Mouse (Mus musculus): ENCODE data around the gene Ccr1l1. TPM values are rescaled to one million over a fixed set of nuclear protein-coding genes. Genes with fewer than 3 reads are reported as not detected.

Ccr1l1 gene
- polyA plus RNA-seq, 1 experiment from 2014 or later: not detected

- H3K4me3 ChIP-seq: no peak overlapping the region
- H3K4me1 ChIP-seq: no peaks in the 10 kb centered on the region
- 94% methylated on average over 1 of the region's 1 CpGs for WGBS
- ATAC-seq (ENCODE audit: low FRiP score, low read depth): no peak
- H3K27me3 ChIP-seq: no peaks in the 10 kb centered on the region
- H3K36me3 ChIP-seq: no peaks in the 10 kb centered on the region
- no peak overlapping the region for H3K4me2 ChIP-seq (replicated peaks)
- no peak overlapping the region for H3K9ac ChIP-seq
- no peak overlapping the region for H3K27ac ChIP-seq
- no peaks in the 10 kb centered on the region for H3K9me3 ChIP-seq
These were observed 27.0 kb downstream of the Ccr1l1 start for GRCm38 (mm10) chr9:123951176-123951575.

- ATAC-seq (ENCODE audit: low FRiP score, low read depth): no peak
- no peak overlapping the region for H3K4me3 ChIP-seq
- WGBS: 82% methylated on average over 2 of the region's 2 CpGs
These were observed 28.8 kb downstream of the Ccr1l1 start for GRCm38 (mm10) chr9:123949432-123949831.

GRCm38 (mm10) chr9:123947815-123948214, 30.4 kb downstream of the Ccr1l1 start:
- 89% methylated on average over 1 of the region's 1 CpGs for WGBS
- no peak for ATAC-seq (ENCODE audit: low FRiP score, low read depth)

More at GRCm38 (mm10) chr9:123949432-123949831, 28.8 kb downstream of the Ccr1l1 start:
- Histone ChIP-seq H3K9ac (no peak overlapping the region), H3K36me3 (no peaks in the 10 kb centered on the region), H3K4me1 (no peaks in the 10 kb centered on the region), H3K27ac (no peak overlapping the region), H3K27me3 (no peaks in the 10 kb centered on the region), H3K9me3 (no peaks in the 10 kb centered on the region), H3K4me2 (replicated peaks) (no peak overlapping the region)

GRCm38 (mm10) chr9:123942025-123942424, 36.2 kb downstream of the Ccr1l1 start:
- no peaks in the 10 kb centered on the region for H3K9me3 ChIP-seq
- H3K36me3 ChIP-seq: no peaks in the 10 kb centered on the region
- H3K4me2 ChIP-seq (replicated peaks): no peak overlapping the region
- H3K27me3 ChIP-seq: no peaks in the 10 kb centered on the region
- WGBS: 79% methylated on average over 3 of the region's 3 CpGs
- H3K4me1 ChIP-seq: no peaks in the 10 kb centered on the region
- H3K27ac ChIP-seq: no peak overlapping the region
- no peak overlapping the region for H3K9ac ChIP-seq
- H3K4me3 ChIP-seq: no peak overlapping the region
- ATAC-seq (ENCODE audit: low FRiP score, low read depth): no peak

More at GRCm38 (mm10) chr9:123947815-123948214, 30.4 kb downstream of the Ccr1l1 start:
- H3K4me1 ChIP-seq: no peaks in the 10 kb centered on the region
- no peak overlapping the region for H3K9ac ChIP-seq
- no peaks in the 10 kb centered on the region for H3K36me3 ChIP-seq
- no peak overlapping the region for H3K4me3 ChIP-seq
- no peaks in the 10 kb centered on the region for H3K27me3 ChIP-seq
- no peak overlapping the region for H3K4me2 ChIP-seq (replicated peaks)
- H3K9me3 ChIP-seq: no peaks in the 10 kb centered on the region
- no peak overlapping the region for H3K27ac ChIP-seq

GRCm38 (mm10) chr9:123941316-123941715, 36.9 kb downstream of the Ccr1l1 start:
- 81% methylated on average over 2 of the region's 2 CpGs for WGBS
- no peak for ATAC-seq (ENCODE audit: low FRiP score, low read depth)
- Histone ChIP-seq H3K9me3 (no peaks in the 10 kb centered on the region), H3K36me3 (no peaks in the 10 kb centered on the region), H3K27me3 (no peaks in the 10 kb centered on the region), H3K4me1 (no peaks in the 10 kb centered on the region), H3K27ac (peak overlapping the region; percentile 63; the same call in 1 of the 2 replicates), H3K9ac (no peak overlapping the region), H3K4me3 (no peak overlapping the region), H3K4me2 (replicated peaks) (no peak overlapping the region)

- no peaks in the 10 kb centered on the region for H3K36me3 ChIP-seq
- H3K4me3 ChIP-seq: no peak overlapping the region
- ATAC-seq (ENCODE audit: low FRiP score, low read depth): no peak
- H3K4me1 ChIP-seq: no peaks in the 10 kb centered on the region
- H3K9me3 ChIP-seq: no peaks in the 10 kb centered on the region
- no peak overlapping the region for H3K4me2 ChIP-seq (replicated peaks)
- no peaks in the 10 kb centered on the region for H3K27me3 ChIP-seq
- H3K9ac ChIP-seq: no peak overlapping the region
- H3K27ac ChIP-seq: 0 out of 2 replicates have a peak overlapping the region, but pooled peaks have one; percentile 63
These were observed 37.6 kb downstream of the Ccr1l1 start for GRCm38 (mm10) chr9:123940628-123941027.

GRCm38 (mm10) chr9:123940168-123940567, 38.0 kb downstream of the Ccr1l1 start:
- Histone ChIP-seq H3K27ac (no peak overlapping the region), H3K36me3 (no peaks in the 10 kb centered on the region), H3K27me3 (no peaks in the 10 kb centered on the region), H3K4me1 (no peaks in the 10 kb centered on the region), H3K4me2 (replicated peaks) (no peak overlapping the region), H3K9ac (no peak overlapping the region), H3K4me3 (no peak overlapping the region), H3K9me3 (no peaks in the 10 kb centered on the region)
- ATAC-seq (ENCODE audit: low FRiP score, low read depth): no peak
- WGBS: 85% methylated on average over 1 of the region's 1 CpGs

- Histone ChIP-seq H3K27me3 (no peaks in the 10 kb centered on the region), H3K9ac (no peak overlapping the region), H3K36me3 (no peaks in the 10 kb centered on the region), H3K4me2 (replicated peaks) (no peak overlapping the region), H3K9me3 (no peaks in the 10 kb centered on the region), H3K4me3 (no peak overlapping the region), H3K4me1 (no peaks in the 10 kb centered on the region), H3K27ac (no peak overlapping the region)
- no peak for ATAC-seq (ENCODE audit: low FRiP score, low read depth)
- WGBS: 86% methylated on average over 2 of the region's 2 CpGs
These were observed 40.2 kb downstream of the Ccr1l1 start for GRCm38 (mm10) chr9:123937989-123938388.

- Histone ChIP-seq H3K9ac (no peak overlapping the region), H3K4me2 (replicated peaks) (no peak overlapping the region), H3K9me3 (no peaks in the 10 kb centered on the region), H3K36me3 (no peaks in the 10 kb centered on the region), H3K4me1 (no peaks in the 10 kb centered on the region), H3K27me3 (no peaks in the 10 kb centered on the region), H3K27ac (no peak overlapping the region), H3K4me3 (no peak overlapping the region)
- ATAC-seq (ENCODE audit: low FRiP score, low read depth): no peak
- 83% methylated on average over 9 of the region's 9 CpGs for WGBS
These were observed 41.5 kb downstream of the Ccr1l1 start for GRCm38 (mm10) chr9:123936604-123937280.

GRCm38 (mm10) chr9:123935776-123936175, 42.4 kb downstream of the Ccr1l1 start:
- WGBS: 85% methylated on average over 5 of the region's 5 CpGs
- Histone ChIP-seq H3K4me1 (no peaks in the 10 kb centered on the region), H3K9me3 (no peaks in the 10 kb centered on the region), H3K27me3 (no peaks in the 10 kb centered on the region), H3K27ac (no peak overlapping the region), H3K4me3 (no peak overlapping the region), H3K4me2 (replicated peaks) (no peak overlapping the region), H3K36me3 (no peaks in the 10 kb centered on the region), H3K9ac (no peak overlapping the region)
- ATAC-seq (ENCODE audit: low FRiP score, low read depth): no peak

- Histone ChIP-seq H3K9ac (no peak overlapping the region), H3K9me3 (no peaks in the 10 kb centered on the region), H3K4me2 (replicated peaks) (no peak overlapping the region), H3K27me3 (no peaks in the 10 kb centered on the region), H3K36me3 (no peaks in the 10 kb centered on the region), H3K4me1 (no peaks in the 10 kb centered on the region), H3K4me3 (no peak overlapping the region), H3K27ac (no peak overlapping the region)
- ATAC-seq (ENCODE audit: low FRiP score, low read depth): no peak
- WGBS: 94% methylated on average over 6 of the region's 6 CpGs
These were observed 42.9 kb downstream of the Ccr1l1 start for GRCm38 (mm10) chr9:123935346-123935745.

- Histone ChIP-seq H3K4me1 (no peaks in the 10 kb centered on the region), H3K9ac (no peak overlapping the region), H3K4me2 (replicated peaks) (no peak overlapping the region), H3K36me3 (no peaks in the 10 kb centered on the region), H3K9me3 (no peaks in the 10 kb centered on the region), H3K27me3 (no peaks in the 10 kb centered on the region), H3K4me3 (no peak overlapping the region), H3K27ac (no peak overlapping the region)
- 91% methylated on average over 5 of the region's 5 CpGs for WGBS
- ATAC-seq (ENCODE audit: low FRiP score, low read depth): no peak
These were observed 44.3 kb downstream of the Ccr1l1 start for GRCm38 (mm10) chr9:123933716-123934445.

Measured in limb, embryonic 13.5 days (tissue).